Comparison of ENCODE assay signal across 8 mouse cellular contexts in genomic region chr19:12595530-12596289, GRCm38 (mm10). TPM values are rescaled to one million over a fixed set of nuclear protein-coding genes. Genes with fewer than 3 reads are reported as not detected.
A peak's percentile ranks its signal among the peaks of the same experiment; 100 is the strongest.
DNase-seq lines count a peak whose midpoint lies in the region; ATAC-seq and TF ChIP-seq lines count a peak whose summit lies in the region.

No protein-coding gene starts in this region.

- H3K27me3 ChIP-seq in forebrain, embryonic 15.5 days, result no peaks in the 10 kb centered on the region
- H3K27me3 ChIP-seq in neural tube, embryonic 15.5 days (replicated peaks), result no peaks in the 10 kb centered on the region

- DNase-seq in NIH3T3 (ENCODE audit: low read depth), result peak; percentile 95
- peak; percentile 55 to 68 for DNase-seq in cerebellum, adult 18-20 months
- DNase-seq in heart, postnatal 36 days, result peak; percentile 37 to 49
- DNase-seq in layer of hippocampus, adult 18-20 months (ENCODE audit: low spot score in 2 of 2), result peak; percentile 41 to 63
- DNase-seq in lung, adult 2 months, result peak; percentile 46
- DNase-seq in thymus, postnatal 14 days, result peak; percentile 52

- peak overlapping the region; percentile 61 for H3K4me3 ChIP-seq in forebrain, embryonic 15.5 days
- H3K4me3 ChIP-seq in lung, adult 2 months (replicated peaks; ENCODE audit: extremely low read depth, low read depth, low read length), result peak overlapping the region; percentile 59
- H3K4me3 ChIP-seq in neural tube, embryonic 15.5 days (replicated peaks), result peak overlapping the region; percentile 84

- TF ChIP-seq POLR2A in lung, adult 2 months (IDR thresholded peaks at IDR 0.05; ENCODE audit: borderline replicate concordance, extremely low read depth, low read depth, low read length), result 0 out of 2 replicates have a peak, but pooled peaks have one; percentile 14

- no peaks in the 10 kb centered on the region for H3K36me3 ChIP-seq in forebrain, embryonic 15.5 days
- no peaks in the 10 kb centered on the region for H3K36me3 ChIP-seq in neural tube, embryonic 15.5 days

- peak overlapping the region; percentile 60 for H3K27ac ChIP-seq in forebrain, embryonic 15.5 days (replicated peaks)
- H3K27ac ChIP-seq in neural tube, embryonic 15.5 days (replicated peaks), result peak overlapping the region; percentile 91

- WGBS in forebrain, embryonic 15.5 days, result 0% methylated on average over 45 of the region's 49 CpGs
- under 1% methylated on average over 49 of the region's 49 CpGs for WGBS in lung, adult 2 months
- WGBS in neural tube, embryonic 15.5 days, result under 1% methylated on average over 49 of the region's 49 CpGs

- peak overlapping the region; percentile 99 for H3K4me2 ChIP-seq in forebrain, embryonic 15.5 days (replicated peaks)
- peak overlapping the region; percentile 91 for H3K4me2 ChIP-seq in neural tube, embryonic 15.5 days

- no peak for TF ChIP-seq CTCF in lung, adult 2 months (IDR thresholded peaks at IDR 0.05; ENCODE audit: insufficient read depth, low read length)

- no peaks in the 10 kb centered on the region for H3K9me3 ChIP-seq in forebrain, embryonic 15.5 days
- no peaks in the 10 kb centered on the region for H3K9me3 ChIP-seq in neural tube, embryonic 15.5 days (replicated peaks)

- ATAC-seq in forebrain, embryonic 15.5 days (replicated peaks), result peak; percentile 90
- ATAC-seq in neural tube, embryonic 15.5 days (ENCODE audit: low FRiP score), result peak; percentile 95

- H3K4me1 ChIP-seq in forebrain, embryonic 15.5 days, result peaks cover 7% of the 10 kb centered on the region
- H3K4me1 ChIP-seq in lung, adult 2 months (ENCODE audit: control insufficient read depth, insufficient read depth, low read length), result peaks cover 6% of the 10 kb centered on the region; the same call in 1 of the 2 replicates
- peaks cover 13% of the 10 kb centered on the region for H3K4me1 ChIP-seq in neural tube, embryonic 15.5 days

- intact Hi-C loops in heart, postnatal 36 days (cut with DNase I), result loop anchor here (5.0 to 10.0 kb wide), 2 partner anchors 202 to 581 kb away; partner anchors contain the start of genes Lpxn and Zfp91

- H3K9ac ChIP-seq in forebrain, embryonic 15.5 days (replicated peaks), result peak overlapping the region; percentile 64
- H3K9ac ChIP-seq in neural tube, embryonic 15.5 days (replicated peaks), result peak overlapping the region; percentile 86

RNA-seq across cellular contexts. Expression of gene Gm4952, which starts 4.1 kb away (rescaled TPM):
- polyA plus RNA-seq in forebrain, embryonic 15.5 days (2015; fragmentation: Nextera tagmentation; extraction: Ambion mirVana), result 0.08 TPM in 1 of 2 replicates, not detected in the other
- not detected for total RNA-seq in heart, postnatal 36 days (2021)
- total RNA-seq in layer of hippocampus, adult 18-20 months (2021), result not detected
- polyA plus RNA-seq in lung, adult 2 months (2012; rRNA removed), result not detected in 2 replicates
- 0.13 and 0.15 TPM in 2 replicates for polyA plus RNA-seq in neural tube, embryonic 15.5 days (2015; fragmentation: Nextera tagmentation; extraction: Ambion mirVana)

RNA-seq across cellular contexts. Expression of gene Glyat, which starts 37.4 kb away (rescaled TPM):
- not detected in 2 replicates for polyA plus RNA-seq in forebrain, embryonic 15.5 days (2015; fragmentation: Nextera tagmentation; extraction: Ambion mirVana)
- total RNA-seq in heart, postnatal 36 days (2021), result not detected
- under 1 TPM; 0.20 to 0.36 TPM for total RNA-seq in layer of hippocampus, adult 18-20 months (2021)
- polyA plus RNA-seq in lung, adult 2 months (2012; rRNA removed), result not detected in 2 replicates
- polyA plus RNA-seq in neural tube, embryonic 15.5 days (2015; fragmentation: Nextera tagmentation; extraction: Ambion mirVana), result 0.22 TPM in 1 of 2 replicates, not detected in the other

RNA-seq across cellular contexts. Expression of gene Fam111a, which starts 50.2 kb away (rescaled TPM):
- 8.9 and 9.4 TPM in 2 replicates for polyA plus RNA-seq in forebrain, embryonic 15.5 days (2015; fragmentation: Nextera tagmentation; extraction: Ambion mirVana)
- 1 to 10 TPM; 5.9 to 6.9 TPM for total RNA-seq in heart, postnatal 36 days (2021)
- total RNA-seq in layer of hippocampus, adult 18-20 months (2021), result 1 to 10 TPM in 1 of 2 experiments, under 1 TPM in 1; 0.91 to 1.7 TPM
- 1.4 and 2.8 TPM in 2 replicates for polyA plus RNA-seq in lung, adult 2 months (2012; rRNA removed)
- polyA plus RNA-seq in neural tube, embryonic 15.5 days (2015; fragmentation: Nextera tagmentation; extraction: Ambion mirVana), result 6.2 and 11.7 TPM in 2 replicates

Comparison
In these comparisons a context has a peak if more than half of its experiments do, and no peak if none do; other contexts are left out.
1. Peak in every context shown above with its lines: DNase-seq, ATAC-seq, H3K4me3 ChIP-seq and H3K27ac ChIP-seq.
2. DNase-seq: peak in every context shown above with its lines; median percentile 95 in NIH3T3; 62 in cerebellum, adult 18-20 months; 52 in layer of hippocampus, adult 18-20 months; 52 in thymus, postnatal 14 days; 46 in lung, adult 2 months; 43 in heart, postnatal 36 days.